Mouse (Mus musculus) kidney, postnatal 10 days (tissue): ENCODE measurements around the gene Emilin2.

ENCODE experiments used
- DNase-seq: peaks from one replicate; pipeline ENCODE4 v3.0.0; 2021; ENCODE audit warnings: mixed read lengths

Emilin2 gene

GRCm38 (mm10) chr17:71263136-71263535 is 48.6 kb downstream of the Emilin2 start:
- no peak for DNase-seq

DNA sequence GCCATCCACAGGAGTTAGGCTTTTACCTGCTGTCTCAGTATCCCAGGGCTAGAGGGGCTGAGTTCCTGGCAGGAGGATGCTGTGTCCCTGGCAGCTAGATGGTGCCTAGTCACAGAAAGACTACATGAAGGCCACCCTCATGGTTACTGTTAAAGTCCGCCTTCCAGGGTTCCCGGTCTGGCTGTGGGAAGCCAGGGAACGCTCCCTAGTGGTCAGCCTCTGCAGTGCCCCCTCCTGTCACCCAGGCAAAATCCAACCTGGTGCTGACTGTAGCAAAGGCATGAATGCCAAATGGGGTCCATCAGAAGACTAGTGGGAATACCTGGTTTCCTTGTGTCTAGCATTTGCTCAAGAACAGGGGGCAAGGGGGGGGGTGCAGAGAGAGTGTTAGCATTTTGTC is 51.1 kb downstream of the Emilin2 start:
- DNase-seq: no peak

- peak; percentile 56 for DNase-seq
Measured at GRCm38 (mm10) chr17:71259727-71260126, 52.1 kb downstream of the Emilin2 start.

DNA sequence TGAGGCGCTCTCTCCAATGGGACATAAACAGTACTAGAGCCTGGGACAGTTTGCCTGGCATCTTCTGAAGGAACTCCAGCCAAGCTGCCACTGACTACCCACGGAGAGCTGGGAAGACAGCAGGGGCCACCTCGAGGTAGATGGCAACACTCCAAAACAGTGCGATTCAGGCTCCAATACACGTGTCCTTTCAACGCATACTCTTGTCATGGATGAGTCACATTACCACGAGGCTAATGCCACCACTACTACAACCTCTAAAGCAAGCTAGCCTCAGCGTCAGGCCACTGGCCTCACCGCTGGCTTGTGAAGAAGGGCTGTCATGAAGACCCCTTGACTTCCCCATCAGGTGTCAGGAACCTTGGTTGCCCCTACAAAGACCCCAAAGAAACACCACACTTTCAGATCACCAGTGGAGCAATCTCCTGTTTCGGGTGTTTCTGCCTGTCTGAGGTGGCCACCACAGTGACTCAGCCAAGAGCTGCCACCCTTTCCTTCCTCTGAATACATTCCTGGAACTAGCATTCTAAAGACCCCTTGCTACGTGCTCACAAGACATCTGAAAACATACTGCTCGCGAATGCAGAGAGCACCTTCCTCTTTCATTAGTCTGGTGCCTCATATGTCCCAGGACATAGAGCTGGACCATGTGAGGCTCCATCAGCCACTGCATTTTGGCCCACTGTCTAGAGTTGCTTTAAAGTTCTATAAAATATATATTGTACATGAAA is 54.8 kb downstream of the Emilin2 start:
- DNase-seq: no peak

GRCm38 (mm10) chr17:71256068-71256615 is 55.6 kb downstream of the Emilin2 start:
- DNase-seq: no peak

DNA sequence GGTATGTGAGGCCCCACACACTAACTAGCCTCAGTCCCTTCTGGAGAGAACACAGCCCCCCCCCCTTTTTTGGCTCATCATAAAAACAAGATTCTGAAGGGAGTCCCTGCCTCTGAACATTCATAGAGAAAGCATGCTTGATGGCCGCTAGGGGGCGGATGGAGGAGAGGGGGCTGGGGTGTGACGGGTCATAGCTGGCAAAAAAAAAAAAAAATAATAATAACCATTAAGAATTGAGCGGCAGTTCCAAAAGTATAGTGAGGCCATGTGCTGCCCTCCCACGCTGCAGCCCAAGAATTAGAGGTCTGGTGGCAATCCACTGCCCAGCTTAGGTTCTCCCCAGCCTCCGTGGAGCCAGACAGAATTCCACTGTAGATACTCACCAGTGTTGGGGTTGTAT is 57.0 kb downstream of the Emilin2 start:
- peak; percentile 51 for DNase-seq

DNA sequence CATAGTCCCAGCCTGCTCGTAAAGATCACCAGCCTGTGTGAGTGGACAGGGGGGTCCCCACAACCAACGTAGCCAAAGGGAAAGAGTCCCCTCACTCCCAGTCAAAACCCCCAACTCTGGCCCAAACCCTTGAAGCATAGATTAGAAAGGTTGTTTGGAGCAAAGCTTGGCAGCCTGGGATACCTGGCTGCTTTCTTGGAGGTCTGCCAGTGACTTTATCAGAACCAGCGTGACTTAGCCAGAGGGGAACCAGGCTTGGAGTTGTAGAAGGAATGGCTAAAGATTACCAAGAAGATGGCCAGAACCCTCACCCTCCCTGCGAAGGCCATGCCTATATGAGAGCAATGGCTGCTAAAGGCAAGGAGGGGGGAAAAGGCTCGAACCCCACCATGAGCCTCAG is 57.7 kb downstream of the Emilin2 start:
- peak; percentile 38 for DNase-seq

GRCm38 (mm10) chr17:71253391-71253790 is 58.4 kb downstream of the Emilin2 start:
- DNase-seq: peak; percentile 24

GRCm38 (mm10) chr17:71252101-71252500 is 59.7 kb downstream of the Emilin2 start:
- no peak for DNase-seq

DNA sequence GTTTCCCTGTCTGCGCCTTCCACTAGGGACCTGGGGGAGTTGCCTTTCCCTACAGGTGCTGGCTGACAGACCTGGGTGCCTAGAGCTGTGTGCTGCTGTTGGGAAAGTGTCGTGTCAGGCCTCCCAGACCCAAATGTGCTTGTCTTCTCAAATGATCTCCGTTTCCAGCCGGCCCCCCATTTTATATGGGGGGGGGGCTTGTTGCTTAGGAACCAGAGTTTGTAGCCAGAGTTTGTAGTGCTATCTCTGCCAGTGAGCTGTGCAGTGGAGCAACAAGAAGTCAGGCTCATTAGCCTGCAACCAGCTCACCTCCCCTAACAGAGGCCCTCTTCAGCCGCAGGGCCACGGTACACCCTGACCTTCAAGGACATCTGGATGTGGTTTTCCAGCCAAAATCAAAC is 60.2 kb downstream of the Emilin2 start:
- DNase-seq: peak; percentile 31

DNA sequence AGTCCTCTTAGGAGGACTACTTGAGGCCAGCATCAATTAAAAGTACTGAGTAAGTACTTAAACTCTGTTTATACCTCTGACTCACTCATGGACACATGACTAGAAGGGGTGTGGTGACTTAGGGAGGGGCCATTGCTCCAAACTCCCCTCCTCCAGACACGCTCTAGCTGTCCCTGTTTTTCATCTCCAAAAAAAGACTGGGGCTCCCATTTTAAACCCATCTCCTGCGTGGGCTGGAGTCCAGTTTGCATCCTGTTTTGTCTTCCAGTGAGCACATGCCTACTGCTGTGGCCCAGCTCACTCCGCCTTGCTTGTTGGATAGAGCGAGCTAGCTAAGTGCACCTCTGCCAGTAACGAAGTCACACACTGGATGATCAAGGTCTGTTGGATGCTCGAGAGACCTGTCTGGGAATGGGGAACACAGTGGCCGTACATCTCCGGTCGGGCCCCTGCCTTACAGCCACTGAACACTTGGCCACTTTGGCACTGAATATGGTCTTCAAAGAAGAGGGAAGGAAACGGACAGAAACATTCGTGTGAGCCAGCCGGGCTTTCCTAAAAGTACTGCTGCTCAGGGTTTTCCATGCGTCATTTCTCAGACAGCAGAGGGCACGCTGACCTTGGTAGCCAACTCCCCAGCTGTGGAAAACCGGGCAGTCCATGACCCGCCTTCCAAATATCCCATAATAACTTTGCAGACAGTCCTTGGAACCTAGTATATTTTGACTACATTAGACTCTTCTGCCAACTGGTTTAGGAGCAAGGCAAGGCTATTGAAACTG is 60.8 kb downstream of the Emilin2 start:
- DNase-seq: peak; percentile 38

GRCm38 (mm10) chr17:71250046-71250445 is 61.7 kb downstream of the Emilin2 start:
- DNase-seq: no peak

GRCm38 (mm10) chr17:71248963-71249362 is 62.8 kb downstream of the Emilin2 start:
- no peak for DNase-seq

DNA sequence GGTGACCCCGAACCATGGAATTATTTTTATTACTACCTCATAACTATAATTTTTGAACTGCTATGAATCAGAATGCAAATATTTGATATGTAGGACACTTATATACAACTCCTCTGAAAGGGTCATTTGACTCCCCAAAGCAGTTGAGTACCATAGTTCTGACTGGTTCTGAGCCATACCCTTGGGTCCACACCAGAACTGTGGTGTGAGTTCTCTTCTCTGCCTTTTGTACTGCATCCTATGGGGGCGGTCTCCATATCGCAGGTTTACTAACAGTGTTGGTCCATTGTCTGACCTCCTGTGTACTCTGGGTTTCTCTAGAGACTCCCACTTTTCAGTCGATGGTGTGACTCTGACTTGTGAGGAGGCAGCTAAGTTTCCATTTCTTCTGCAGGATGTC is 65.8 kb downstream of the Emilin2 start:
- no peak for DNase-seq

DNA sequence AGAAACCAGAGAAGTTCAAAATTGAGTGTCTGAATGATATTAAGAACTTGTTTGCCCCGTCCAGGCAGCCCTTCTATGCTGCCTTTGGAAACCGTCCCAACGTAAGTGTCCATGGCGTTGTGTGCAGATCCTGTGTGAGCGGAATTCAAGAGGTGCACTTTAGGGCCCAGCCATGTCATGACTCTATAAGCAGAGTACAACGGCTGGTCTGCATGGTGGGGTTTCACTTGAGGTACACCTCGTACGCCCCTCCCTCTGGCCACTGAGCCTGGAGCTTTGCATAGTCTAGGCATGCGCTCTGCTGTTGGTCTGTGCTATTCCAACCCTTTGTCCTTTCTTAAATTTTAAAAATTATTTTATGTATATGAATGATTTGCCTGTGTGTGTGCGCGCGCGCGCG is 66.6 kb downstream of the Emilin2 start:
- DNase-seq: no peak

DNA sequence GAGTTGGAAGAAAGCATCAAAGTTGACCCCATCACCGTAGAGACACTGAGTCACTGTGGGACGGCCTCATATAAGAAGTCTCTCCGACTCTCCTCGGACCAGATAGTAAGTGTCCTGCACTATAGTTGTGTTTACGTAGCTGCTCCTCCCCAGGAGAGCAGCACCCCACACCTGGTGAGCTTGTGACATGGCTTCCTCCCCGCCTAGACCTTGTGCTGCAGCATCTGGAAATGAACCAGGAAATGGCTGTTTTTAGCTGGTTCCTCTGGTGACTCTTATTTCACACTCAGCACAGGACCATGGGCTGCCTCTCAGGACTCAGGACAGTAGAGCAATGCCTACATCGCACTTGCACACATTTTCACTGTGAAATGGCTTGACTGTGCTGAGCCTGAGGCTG is 69.1 kb downstream of the Emilin2 start:
- no peak for DNase-seq

GRCm38 (mm10) chr17:71240811-71241210 is 71.0 kb downstream of the Emilin2 start:
- no peak for DNase-seq

GRCm38 (mm10) chr17:71238494-71238893 is 73.3 kb downstream of the Emilin2 start:
- no peak for DNase-seq

GRCm38 (mm10) chr17:71235229-71235958 is 76.4 kb downstream of the Emilin2 start:
- no peak for DNase-seq

DNA sequence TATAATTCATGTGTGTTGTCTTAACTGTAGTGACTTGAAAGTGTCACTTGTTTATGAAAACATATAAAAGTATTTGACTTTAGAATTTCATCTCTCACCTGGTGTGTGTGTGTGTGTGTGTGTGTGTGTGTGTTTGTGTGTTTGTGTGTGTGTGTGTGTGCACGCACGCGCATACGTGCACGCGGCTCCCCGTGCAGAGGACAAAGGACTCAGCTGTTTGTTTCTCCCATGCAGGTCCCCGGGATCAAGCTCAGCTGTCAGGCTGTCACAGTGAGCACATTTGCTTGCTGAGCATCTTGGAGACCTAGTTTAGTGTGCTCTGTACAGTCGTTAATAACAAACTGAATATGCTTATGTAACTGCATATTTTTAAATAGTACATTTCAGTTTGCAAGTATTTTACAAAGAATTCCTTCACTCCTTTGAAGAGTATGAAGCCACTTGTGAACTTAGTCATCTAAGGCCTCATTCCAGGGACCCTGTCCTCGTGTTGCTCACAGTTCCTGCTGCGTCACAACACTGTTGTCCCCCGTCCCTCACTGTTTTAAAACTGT is 77.7 kb downstream of the Emilin2 start:
- no peak for DNase-seq

GRCm38 (mm10) chr17:71233210-71233609 is 78.6 kb downstream of the Emilin2 start:
- no peak for DNase-seq

- no peak for DNase-seq
Measured at GRCm38 (mm10) chr17:71231998-71232397, 79.8 kb downstream of the Emilin2 start.

DNA sequence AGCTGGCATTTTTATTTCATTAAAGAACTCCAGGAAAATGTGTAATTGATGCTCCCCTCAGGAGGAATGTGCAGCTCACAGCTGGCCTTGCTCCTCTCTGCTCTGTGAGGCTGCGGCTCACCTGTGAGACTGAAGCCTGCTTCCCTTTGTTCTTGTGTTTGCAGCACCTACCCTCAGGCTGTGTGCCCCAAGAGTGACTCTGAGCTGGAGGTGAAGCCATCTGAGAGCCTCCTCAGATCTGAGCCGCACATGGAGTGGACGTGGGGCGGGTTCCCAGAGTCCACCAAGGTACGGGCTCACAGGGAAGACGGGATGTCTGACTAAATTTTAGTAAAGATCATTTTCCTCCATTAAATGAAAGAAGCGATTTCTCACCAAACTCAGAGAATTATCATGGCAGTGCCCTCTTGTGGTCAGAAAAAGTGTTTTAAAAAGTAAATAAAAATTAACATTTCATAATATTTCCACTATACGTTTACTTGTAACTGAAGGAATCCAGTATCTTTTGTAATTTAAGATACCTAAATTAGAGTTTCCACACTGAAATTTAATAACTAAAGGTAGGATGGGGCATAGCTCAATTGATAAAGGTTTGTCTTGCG is 81.6 kb downstream of the Emilin2 start:
- no peak for DNase-seq
